ENCODE assay signal across 18 mouse cellular contexts in the genomic region with DNA sequence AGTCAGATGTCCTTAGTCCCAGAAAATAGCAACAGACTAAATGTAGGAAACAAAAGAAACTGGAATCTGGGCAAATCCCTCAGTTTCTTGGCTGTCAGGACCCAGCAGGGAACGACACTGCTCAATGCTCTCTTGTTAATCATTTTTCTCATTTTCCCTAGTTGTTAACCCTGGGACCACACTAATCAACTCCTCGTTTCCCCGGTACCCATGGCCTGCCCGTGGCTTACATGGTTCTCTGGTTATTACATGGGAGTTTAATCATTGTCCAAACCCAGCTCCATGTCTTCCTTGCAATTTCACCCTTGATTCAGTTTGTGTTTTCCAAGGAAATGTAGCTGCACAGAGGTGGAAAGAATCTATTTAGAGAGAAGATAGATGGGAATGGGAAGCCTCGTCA.
"Had no signal": no experiment of that assay in that cellular context is flagged by ENCODE, and none has a peak within 500 bp of the region (broad histone marks: within the 10 kb centered on the region; RNA-seq: fewer than 3 reads in every experiment).

No protein-coding gene starts in this region.

- H3K4me2 ChIP-seq: intestine, embryonic 15.5 days; liver, embryonic 11.5 days; liver, embryonic 15.5 days; lung, embryonic 14.5 days; midbrain, embryonic 11.5 days; midbrain, embryonic 15.5 days; neural tube, embryonic 12.5 days; stomach, embryonic 15.5 days had no signal

- H3K4me1 ChIP-seq: intestine, embryonic 15.5 days; limb, embryonic 10.5 days; liver, embryonic 15.5 days; megakaryocyte, embryonic 14.5 days; midbrain, embryonic 15.5 days; neural tube, embryonic 12.5 days; stomach, embryonic 15.5 days had no signal

- H3K27ac ChIP-seq: intestine, embryonic 15.5 days; left cerebral cortex, adult 2 months; limb, embryonic 10.5 days; liver, embryonic 15.5 days; macrophage; midbrain, embryonic 15.5 days; neural tube, embryonic 12.5 days; stomach, embryonic 15.5 days had no signal

- H3K9ac ChIP-seq: intestine, embryonic 15.5 days; liver, embryonic 15.5 days; lung, embryonic 14.5 days; midbrain, embryonic 15.5 days; neural tube, embryonic 12.5 days; stomach, embryonic 15.5 days had no signal

- ATAC-seq: intestine, embryonic 15.5 days; midbrain, embryonic 15.5 days had no signal

- H3K9me3 ChIP-seq: intestine, embryonic 15.5 days; limb, embryonic 10.5 days; liver, embryonic 15.5 days; midbrain, embryonic 15.5 days; neural tube, embryonic 12.5 days; stomach, embryonic 15.5 days had no signal

- H3K36me3 ChIP-seq: intestine, embryonic 15.5 days; limb, embryonic 10.5 days; liver, embryonic 15.5 days; midbrain, embryonic 15.5 days; neural tube, embryonic 12.5 days; stomach, embryonic 15.5 days had no signal

- DNase-seq: lung, embryonic 14.5 days; lung, postnatal 14 days; retina, postnatal 1 day; right cerebral cortex, postnatal 4 days; spleen, adult 18-20 months; thymus, adult 2 months; thymus, postnatal 36 days had no signal

- H3K4me3 ChIP-seq: intestine, embryonic 15.5 days; left cerebral cortex, adult 2 months; limb, embryonic 10.5 days; liver, embryonic 15.5 days; megakaryocyte, embryonic 14.5 days; midbrain, embryonic 15.5 days; neural tube, embryonic 12.5 days; stomach, embryonic 15.5 days had no signal

- H3K27me3 ChIP-seq: intestine, embryonic 15.5 days; liver, embryonic 15.5 days; megakaryocyte, embryonic 14.5 days; midbrain, embryonic 15.5 days; neural tube, embryonic 12.5 days; stomach, embryonic 15.5 days had no signal
